Mouse (Mus musculus) E14TG2a.4 (cell line): Measurements from ENCODE around the gene Slc30a2.

ENCODE experiments used
- CTCF ChIP-seq: conservative IDR thresholded peaks from 2 replicates; pipeline ENCODE4 v1.5.1; 2014; ENCODE audit warnings: low read length
- NANOG ChIP-seq: IDR thresholded peaks from 2 replicates; pipeline ENCODE4 v1.6.1; 2014; ENCODE audit warnings: borderline replicate concordance, low read length, mixed read lengths
- POU5F1 ChIP-seq: IDR thresholded peaks from 2 replicates; pipeline ENCODE4 v1.6.1; 2014; ENCODE audit warnings: low read length, borderline replicate concordance

DNA sequence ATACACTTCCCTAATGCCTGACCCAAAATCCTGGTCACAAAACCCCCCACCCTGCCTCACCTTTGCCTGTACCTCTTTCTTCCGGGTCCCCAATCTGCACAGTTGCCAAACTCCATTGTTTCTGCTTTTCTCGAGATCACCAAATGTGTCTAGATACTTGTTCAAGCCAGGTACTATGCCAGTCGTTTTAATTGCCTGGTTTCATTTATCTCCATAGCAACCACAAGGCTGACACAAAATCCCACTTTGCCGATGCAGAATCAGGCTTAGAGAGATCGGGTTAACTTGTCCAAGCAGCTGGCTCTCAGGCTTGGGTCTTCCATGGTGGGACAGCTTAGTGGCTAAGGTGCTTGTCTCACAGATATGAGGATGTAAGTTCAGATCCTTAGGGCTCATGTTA lies 57.2 kb downstream of the Slc30a2 start:
- TF ChIP-seq CTCF = no peak
- no peak for TF ChIP-seq NANOG
- TF ChIP-seq POU5F1 = no peak
